Mouse (Mus musculus) cortical plate, adult 2 months (tissue): Measurements from ENCODE around the gene Shc2. TPM values are rescaled to one million over a fixed set of nuclear protein-coding genes. Genes with fewer than 3 reads are reported as not detected.

Experiments used
- H3K27ac ChIP-seq: fragments of 200-500 bp; 2 replicates; pipeline ENCODE4 v1.5.1; 2012; ENCODE audit warnings: low read length, control low read depth, inconsistent platforms; ENCODE audit not compliant: insufficient read depth
- H3K4me1 ChIP-seq: fragments of 200-500 bp; 2 replicates; pipeline ENCODE4 v1.6.1; 2011; ENCODE audit warnings: low read length; ENCODE audit not compliant: control insufficient read depth, insufficient read depth
- H3K4me3 ChIP-seq: fragments of 200-500 bp; 2 replicates; pipeline ENCODE4 v1.5.1; 2011; ENCODE audit warnings: mild to moderate bottlenecking, low read length, control low read depth; ENCODE audit not compliant: insufficient read depth
- CTCF ChIP-seq: fragments of 200-500 bp; IDR thresholded peaks from 2 replicates; pipeline ENCODE4 v1.5.1; 2011; ENCODE audit warnings: mild to moderate bottlenecking, control low read depth, low read length; ENCODE audit not compliant: insufficient read depth; ENCODE audit errors: extremely low read depth
- POLR2A ChIP-seq: fragments of 200-500 bp; IDR thresholded peaks from 2 replicates; pipeline ENCODE4 v1.6.1; 2011; ENCODE audit warnings: mild to moderate bottlenecking, low read length, control low read depth; ENCODE audit not compliant: insufficient read depth; ENCODE audit errors: extremely low read depth
- polyA plus RNA-seq: library from polyadenylated mRNA; depleted of rRNA; stranded (reverse); fragments of >200 nt; gene quantifications from 2 replicates; pipeline ENCODE4 v1.2.3, GENCODE M21; 2012; rRNA removed

The Shc2 gene
- polyA plus RNA-seq, 1 experiment = 56.2 TPM

GRCm38 (mm10) chr10:79577376-79577775, 60.3 kb downstream of the Shc2 start:
- no peak for TF ChIP-seq CTCF
- no peak for TF ChIP-seq POLR2A
- Histone ChIP-seq H3K27ac (no peak overlapping the region), H3K4me1 (no peaks in the 10 kb centered on the region), H3K4me3 (no peak overlapping the region)

- TF ChIP-seq POLR2A = no peak
- no peak for TF ChIP-seq CTCF
- no peak overlapping the region for H3K27ac ChIP-seq
- H3K4me1 ChIP-seq = no peaks in the 10 kb centered on the region
- no peak overlapping the region for H3K4me3 ChIP-seq
Measured at GRCm38 (mm10) chr10:79575754-79576153, 62.0 kb downstream of the Shc2 start.

- TF ChIP-seq POLR2A (no peak), CTCF (no peak)
- Histone ChIP-seq H3K4me3 (no peak overlapping the region), H3K4me1 (no peaks in the 10 kb centered on the region), H3K27ac (no peak overlapping the region)
Measured at GRCm38 (mm10) chr10:79574796-79575195, 62.9 kb downstream of the Shc2 start.

- no peak overlapping the region for H3K4me3 ChIP-seq
- H3K27ac ChIP-seq = no peak overlapping the region
- H3K4me1 ChIP-seq = no peaks in the 10 kb centered on the region
- TF ChIP-seq POLR2A = no peak
- TF ChIP-seq CTCF = no peak
Measured at GRCm38 (mm10) chr10:79574350-79574749, 63.4 kb downstream of the Shc2 start.

GRCm38 (mm10) chr10:79573611-79574010, 64.1 kb downstream of the Shc2 start:
- TF ChIP-seq POLR2A (no peak), CTCF (no peak)
- Histone ChIP-seq H3K4me3 (no peak overlapping the region), H3K27ac (no peak overlapping the region), H3K4me1 (no peaks in the 10 kb centered on the region)

- Histone ChIP-seq H3K27ac (no peak overlapping the region), H3K4me3 (no peak overlapping the region), H3K4me1 (no peaks in the 10 kb centered on the region)
- no peak for TF ChIP-seq CTCF
- TF ChIP-seq POLR2A = no peak
Measured at GRCm38 (mm10) chr10:79571314-79571713, 66.4 kb downstream of the Shc2 start.

GRCm38 (mm10) chr10:79569921-79570320, 67.8 kb downstream of the Shc2 start:
- H3K4me1 ChIP-seq = no peaks in the 10 kb centered on the region
- H3K27ac ChIP-seq = no peak overlapping the region
- H3K4me3 ChIP-seq = no peak overlapping the region
- no peak for TF ChIP-seq CTCF
- no peak for TF ChIP-seq POLR2A

Other genes with a start within 250 kb of the Shc2 start
- gene Vmn2r83, start 169.2 kb downstream of the Shc2 start, polyA plus RNA-seq = not detected in 2 replicates
- 3.4 and 3.6 TPM in 2 replicates for gene Plpp2, start 104.1 kb downstream of the Shc2 start, polyA plus RNA-seq
- 78.3 and 79.6 TPM in 2 replicates for gene Mier2, start 82.7 kb downstream of the Shc2 start, polyA plus RNA-seq
- gene Theg, start 50.6 kb downstream of the Shc2 start, polyA plus RNA-seq = 1.9 and 2.6 TPM in 2 replicates
- 12.4 and 13.3 TPM in 2 replicates for gene C2cd4c, start 23.9 kb downstream of the Shc2 start, polyA plus RNA-seq
- 0.15 and 0.17 TPM in 2 replicates for gene Odf3l2, start 7.8 kb upstream of the Shc2 start, polyA plus RNA-seq
- not detected in 2 replicates for gene Madcam1, start 26.6 kb upstream of the Shc2 start, polyA plus RNA-seq
- 87.5 and 88.2 TPM in 2 replicates for gene Tpgs1, start 31.5 kb upstream of the Shc2 start, polyA plus RNA-seq
- 110 TPM in 2 replicates for gene Cdc34, start 44.3 kb upstream of the Shc2 start, polyA plus RNA-seq
- gene Gzmm, start 51.1 kb upstream of the Shc2 start, polyA plus RNA-seq = 1.1 and 1.4 TPM in 2 replicates
- gene Bsg, start 66.6 kb upstream of the Shc2 start, polyA plus RNA-seq = 1,018 and 1,074 TPM in 2 replicates
- gene Hcn2, start 78.7 kb upstream of the Shc2 start, polyA plus RNA-seq = 123 and 128 TPM in 2 replicates
- 51.6 and 54.9 TPM in 2 replicates for gene Polrmt, start 108.7 kb upstream of the Shc2 start, polyA plus RNA-seq
- gene Fgf22, start 117.2 kb upstream of the Shc2 start, polyA plus RNA-seq = 6.5 and 9.7 TPM in 2 replicates
- 157 TPM in 2 replicates for gene Rnf126, start 129.0 kb upstream of the Shc2 start, polyA plus RNA-seq
- 5.7 and 5.9 TPM in 2 replicates for gene Fstl3, start 139.4 kb upstream of the Shc2 start, polyA plus RNA-seq
- gene Prss57, start 153.0 kb upstream of the Shc2 start, polyA plus RNA-seq = 1.4 and 2.1 TPM in 2 replicates
- gene Palm, start 155.7 kb upstream of the Shc2 start, polyA plus RNA-seq = 294 and 331 TPM in 2 replicates
- gene Misp, start 183.1 kb upstream of the Shc2 start, polyA plus RNA-seq = 0.13 and 0.21 TPM in 2 replicates
- gene Ptbp1, start 216.5 kb upstream of the Shc2 start, polyA plus RNA-seq = 53.3 and 54.1 TPM in 2 replicates
- 4.3 and 5.2 TPM in 2 replicates for gene Prtn3, start 236.6 kb upstream of the Shc2 start, polyA plus RNA-seq
- gene Plppr3, start 236.7 kb upstream of the Shc2 start, polyA plus RNA-seq = 79.9 and 80.5 TPM in 2 replicates
- gene Elane, start 248.3 kb upstream of the Shc2 start, polyA plus RNA-seq = not detected in 2 replicates